Mouse (Mus musculus) MEL (cell line): ENCODE measurements around the gene Arsg. TPM values are rescaled to one million over a fixed set of nuclear protein-coding genes. Genes with fewer than 3 reads are reported as not detected.

Experiments used
- DNase-seq: peaks from one replicate; pipeline ENCODE4 v3.0.0; 2011; ENCODE audit warnings: low read depth, low spot score
- H3K27ac ChIP-seq: 2 replicates; pipeline ENCODE4 v1.5.1; 2012; ENCODE audit warnings: low read depth, mild to moderate bottlenecking, control low read depth, low read length, moderate library complexity; ENCODE audit not compliant: control insufficient read depth
- H3K27me3 ChIP-seq, 2 experiments: fragments of 150-350 bp in 1 of 2; sonication (generic) in 1 of 2; 2 replicates each; pipeline ENCODE4 v1.6.1; 2012; ENCODE audit warnings: low read length in 2 of 2, mild to moderate bottlenecking in 2 of 2, improper control_type of control experiment in 1 of 2, moderate library complexity in 1 of 2; ENCODE audit not compliant: insufficient read depth in 2 of 2, control insufficient read depth in 1 of 2
- H3K36me3 ChIP-seq, 2 experiments: 2 replicates each; pipeline ENCODE4 v1.6.1; 2012 to 2014; ENCODE audit warnings: low read length in 2 of 2, improper control_type of control experiment in 1 of 2, inconsistent platforms in 1 of 2, mild to moderate bottlenecking in 1 of 2; ENCODE audit not compliant: insufficient read depth in 2 of 2, control insufficient read depth in 1 of 2
- H3K4me1 ChIP-seq, 2 experiments: fragments of 150-350 bp in 1 of 2; sonication (generic) in 1 of 2; 2 replicates each; pipeline ENCODE4 v1.6.1; 2012; ENCODE audit warnings: low read length in 2 of 2, improper control_type of control experiment in 1 of 2, mild to moderate bottlenecking in 1 of 2; ENCODE audit not compliant: insufficient read depth in 2 of 2, control insufficient read depth in 1 of 2
- H3K4me3 ChIP-seq, 2 experiments: fragments of 150-350 bp in 1 of 2; sonication (generic) in 1 of 2; 2 replicates each; pipeline ENCODE4 v1.5.1; 2012; ENCODE audit warnings: low read depth in 2 of 2, low read length in 2 of 2, mild to moderate bottlenecking in 2 of 2, moderate library complexity in 2 of 2, control low read depth in 1 of 2, improper control_type of control experiment in 1 of 2; ENCODE audit not compliant: control insufficient read depth in 1 of 2, insufficient read depth in 1 of 2
- H3K79me2 ChIP-seq: 2 replicates; pipeline ENCODE4 v1.6.1; 2012; ENCODE audit warnings: mild to moderate bottlenecking, low read length, moderate library complexity; ENCODE audit not compliant: control insufficient read depth, poor library complexity, insufficient read depth
- H3K9ac ChIP-seq: 2 replicates; pipeline ENCODE4 v1.6.1; 2012; ENCODE audit warnings: low read depth, mild to moderate bottlenecking, control low read depth, low read length, moderate library complexity; ENCODE audit not compliant: control insufficient read depth, poor library complexity, severe bottlenecking
- H3K9me3 ChIP-seq: fragments of 150-350 bp; sonication (generic); replicated peaks from 2 replicates; pipeline ENCODE4 v1.6.1; 2012; ENCODE audit warnings: mild to moderate bottlenecking, low read length, improper control_type of control experiment, moderate library complexity; ENCODE audit not compliant: insufficient read depth
- BHLHE40 ChIP-seq: IDR thresholded peaks from 2 replicates; pipeline ENCODE4 v1.6.1; 2012; ENCODE audit warnings: low read depth, mild to moderate bottlenecking, inconsistent platforms, low read length, improper control_type of control experiment, borderline replicate concordance
- CHD1 ChIP-seq: IDR thresholded peaks from 2 replicates; pipeline ENCODE4 v1.6.1; 2012; ENCODE audit warnings: low read depth, mild to moderate bottlenecking, inconsistent platforms, low read length, improper control_type of control experiment
- CHD2 ChIP-seq: IDR thresholded peaks from 2 replicates; pipeline ENCODE4 v1.6.1; 2011; ENCODE audit warnings: low read length, improper control_type of control experiment
- CTCF ChIP-seq, 3 experiments: IDR thresholded peaks in 2 of 3; conservative IDR thresholded peaks in 1 of 3; 2 replicates each; pipeline ENCODE4 v1.5.1; 2011 to 2012; ENCODE audit warnings: low read length in 3 of 3, low read depth in 2 of 3, mild to moderate bottlenecking in 2 of 3, improper control_type of control experiment in 1 of 3, inconsistent platforms in 1 of 3, mixed read lengths in 1 of 3, moderate library complexity in 1 of 3; ENCODE audit not compliant: control insufficient read depth in 1 of 3, insufficient read depth in 1 of 3, poor library complexity in 1 of 3, severe bottlenecking in 1 of 3
- E2F4 ChIP-seq: IDR thresholded peaks from 2 replicates; pipeline ENCODE4 v1.6.1; 2011; ENCODE audit warnings: low read depth, low read length, improper control_type of control experiment, borderline replicate concordance
- ELF1 ChIP-seq: IDR thresholded peaks from 2 replicates; pipeline ENCODE4 v1.6.1; 2014; ENCODE audit warnings: low read depth, mild to moderate bottlenecking, inconsistent platforms, low read length, improper control_type of control experiment, moderate library complexity
- EP300 ChIP-seq, 2 experiments: IDR thresholded peaks; 2 replicates each; pipeline ENCODE4 v1.6.1; 2011; ENCODE audit warnings: improper control_type of control experiment in 2 of 2, low read length in 2 of 2, low read depth in 1 of 2, mild to moderate bottlenecking in 1 of 2
- ETS1 ChIP-seq: IDR thresholded peaks from 2 replicates; pipeline ENCODE4 v1.6.1; 2012; ENCODE audit warnings: low read depth, mild to moderate bottlenecking, inconsistent platforms, low read length, improper control_type of control experiment, moderate library complexity
- GATA1 ChIP-seq: IDR thresholded peaks from 2 replicates; pipeline ENCODE4 v1.6.1; 2011; ENCODE audit warnings: low read depth, low read length, improper control_type of control experiment
- HCFC1 ChIP-seq: IDR thresholded peaks from 2 replicates; pipeline ENCODE4 v1.6.1; 2012; ENCODE audit warnings: low read depth, mild to moderate bottlenecking, inconsistent platforms, low read length, improper control_type of control experiment, moderate library complexity
- JUND ChIP-seq: IDR thresholded peaks from 2 replicates; pipeline ENCODE4 v1.6.1; 2011; ENCODE audit warnings: low read depth, mild to moderate bottlenecking, improper control_type of control experiment, low read length
- KAT2A ChIP-seq: conservative IDR thresholded peaks from 2 replicates; pipeline ENCODE4 v1.6.1; 2012; ENCODE audit warnings: low read depth, low read length, improper control_type of control experiment, inconsistent platforms
- MAFK ChIP-seq: IDR thresholded peaks from 2 replicates; pipeline ENCODE4 v1.6.1; 2011; ENCODE audit warnings: low read depth, mild to moderate bottlenecking, low read length, improper control_type of control experiment, borderline replicate concordance
- MAX ChIP-seq: IDR thresholded peaks from 2 replicates; pipeline ENCODE4 v1.6.1; 2011; ENCODE audit warnings: low read length, improper control_type of control experiment
- MAZ ChIP-seq: IDR thresholded peaks from 2 replicates; pipeline ENCODE4 v1.6.1; 2012; ENCODE audit warnings: low read depth, mild to moderate bottlenecking, inconsistent platforms, low read length, improper control_type of control experiment
- MEF2A ChIP-seq: IDR thresholded peaks from 2 replicates; pipeline ENCODE4 v1.6.1; 2014; ENCODE audit warnings: low read depth, mild to moderate bottlenecking, inconsistent platforms, low read length, improper control_type of control experiment; ENCODE audit not compliant: poor library complexity, insufficient replicate concordance, severe bottlenecking; ENCODE audit errors: extremely low read depth
- MXI1 ChIP-seq: IDR thresholded peaks from 2 replicates; pipeline ENCODE4 v1.6.1; 2011; ENCODE audit warnings: mild to moderate bottlenecking, low read depth, low read length, improper control_type of control experiment
- MYB ChIP-seq: IDR thresholded peaks from 2 replicates; pipeline ENCODE4 v1.6.1; 2011; ENCODE audit warnings: mild to moderate bottlenecking, low read depth, low read length, improper control_type of control experiment
- MYC ChIP-seq: IDR thresholded peaks from 2 replicates; pipeline ENCODE4 v1.6.1; 2011; ENCODE audit warnings: low read depth, mild to moderate bottlenecking, low read length, improper control_type of control experiment, moderate library complexity
- NELFE ChIP-seq: IDR thresholded peaks from 2 replicates; pipeline ENCODE4 v1.6.1; 2011; ENCODE audit warnings: low read depth, low read length, improper control_type of control experiment
- NRF1 ChIP-seq: IDR thresholded peaks from 2 replicates; pipeline ENCODE4 v1.6.1; 2014; ENCODE audit warnings: low read depth, mild to moderate bottlenecking, inconsistent platforms, low read length, improper control_type of control experiment, moderate library complexity; ENCODE audit not compliant: poor library complexity, insufficient read depth, severe bottlenecking
- POLR2A ChIP-seq, 2 experiments: IDR thresholded peaks; 2 replicates each; pipeline ENCODE4 v1.6.1; 2011 to 2012; ENCODE audit warnings: low read length in 2 of 2, mild to moderate bottlenecking in 2 of 2, control low read depth in 1 of 2, improper control_type of control experiment in 1 of 2, low read depth in 1 of 2, moderate library complexity in 1 of 2; ENCODE audit not compliant: control insufficient read depth in 1 of 2, insufficient read depth in 1 of 2, poor library complexity in 1 of 2
- POLR2AphosphoS2 ChIP-seq: IDR thresholded peaks from 2 replicates; pipeline ENCODE4 v1.6.1; 2011; ENCODE audit warnings: low read length, improper control_type of control experiment
- POLR2AphosphoS5 ChIP-seq: IDR thresholded peaks from 2 replicates; pipeline ENCODE4 v1.6.1; 2012; ENCODE audit warnings: low read depth, borderline replicate concordance, mild to moderate bottlenecking, inconsistent platforms, low read length, moderate library complexity, mixed read lengths
- RAD21 ChIP-seq: IDR thresholded peaks from 2 replicates; pipeline ENCODE4 v1.6.1; 2011; ENCODE audit warnings: mild to moderate bottlenecking, low read depth, low read length, improper control_type of control experiment
- SIN3A ChIP-seq: IDR thresholded peaks from 2 replicates; pipeline ENCODE4 v1.6.1; 2012; ENCODE audit warnings: low read length, improper control_type of control experiment, inconsistent platforms
- SMC3 ChIP-seq: IDR thresholded peaks from 2 replicates; pipeline ENCODE4 v1.6.1; 2011; ENCODE audit warnings: low read depth, low read length, improper control_type of control experiment
- TAL1 ChIP-seq: IDR thresholded peaks from 2 replicates; pipeline ENCODE4 v1.6.1; 2012; ENCODE audit warnings: mild to moderate bottlenecking, inconsistent platforms, low read length, moderate library complexity, mixed read lengths
- TBP ChIP-seq: IDR thresholded peaks from 2 replicates; pipeline ENCODE4 v1.8.0; 2011; ENCODE audit warnings: low read depth, low read length, improper control_type of control experiment
- TCF12 ChIP-seq: IDR thresholded peaks from 2 replicates; pipeline ENCODE4 v1.6.1; 2014; ENCODE audit warnings: low read depth, mild to moderate bottlenecking, inconsistent platforms, low read length, improper control_type of control experiment, moderate library complexity
- UBTF ChIP-seq: IDR thresholded peaks from 2 replicates; pipeline ENCODE4 v1.6.1; 2012; ENCODE audit warnings: low read depth, mild to moderate bottlenecking, inconsistent platforms, low read length, improper control_type of control experiment, moderate library complexity, borderline replicate concordance; ENCODE audit not compliant: insufficient read depth
- USF1 ChIP-seq: IDR thresholded peaks from 2 replicates; pipeline ENCODE4 v1.6.1; 2014; ENCODE audit warnings: low read depth, mild to moderate bottlenecking, inconsistent platforms, low read length, improper control_type of control experiment, moderate library complexity
- USF2 ChIP-seq, 2 experiments: IDR thresholded peaks; 2 replicates each; pipeline ENCODE4 v1.6.1; 2011 to 2012; ENCODE audit warnings: improper control_type of control experiment in 2 of 2, low read length in 2 of 2, borderline replicate concordance in 1 of 2, inconsistent platforms in 1 of 2, low read depth in 1 of 2, mild to moderate bottlenecking in 1 of 2; ENCODE audit not compliant: insufficient read depth in 1 of 2
- ZC3H11A ChIP-seq: IDR thresholded peaks from 2 replicates; pipeline ENCODE4 v1.6.1; 2012; ENCODE audit warnings: low read depth, mild to moderate bottlenecking, inconsistent platforms, low read length, improper control_type of control experiment
- ZKSCAN1 ChIP-seq: IDR thresholded peaks from 2 replicates; pipeline ENCODE4 v1.6.1; 2012; ENCODE audit warnings: low read depth, mild to moderate bottlenecking, inconsistent platforms, low read length, improper control_type of control experiment, moderate library complexity
- ZMIZ1 ChIP-seq: IDR thresholded peaks from 2 replicates; pipeline ENCODE4 v1.6.1; 2012; ENCODE audit warnings: low read depth, mild to moderate bottlenecking, inconsistent platforms, low read length, improper control_type of control experiment, moderate library complexity
- ZNF384 ChIP-seq: IDR thresholded peaks from 2 replicates; pipeline ENCODE4 v1.6.1; 2012; ENCODE audit warnings: low read depth, mild to moderate bottlenecking, inconsistent platforms, low read length, improper control_type of control experiment
- polyA plus RNA-seq, 2 experiments: library from polyadenylated mRNA; stranded (reverse) in 1 of 2; unstranded in 1 of 2; fragments of >175 nt in 1 of 2; fragments of >200 nt in 1 of 2; gene quantifications; 2 replicates each; pipeline versions ENCODE4 v1.2.1 to v1.2.4; 2012; ENCODE audit warnings: low replicate concordance in 2 of 2, low read depth in 1 of 2; ENCODE audit not compliant: insufficient read length in 2 of 2, insufficient read depth in 1 of 2, missing spikeins in 1 of 2
- total RNA-seq: library from RNA; depleted of rRNA; stranded (reverse); fragments of 300-350 nt; gene quantifications from 2 replicates; pipeline ENCODE4 v1.2.3, GENCODE M21; 2012

The Arsg gene
- total and polyA plus RNA-seq, 3 experiments: 3.9 to 5.2 TPM; not detected in 1

- Histone ChIP-seq H3K36me3 (peaks cover 0 to 30% of the 10 kb centered on the region in 2 experiments; a peak in 2 of 4 replicates), H3K27ac (peak overlapping the region; percentile 48), H3K4me1 (peaks cover 24 to 39% of the 10 kb centered on the region in 2 experiments), H3K9ac (no peak overlapping the region), H3K4me3 (no peak overlapping the region), H3K79me2 (no peaks in the 10 kb centered on the region), H3K27me3 (no peaks in the 10 kb centered on the region), H3K9me3 (no peaks in the 10 kb centered on the region)
- peak; percentile 87 for DNase-seq
- TF ChIP-seq MXI1 (peak; percentile 97), MAFK (peak; percentile 42; the same call in 1 of the 2 replicates), CHD2 (no peak), POLR2AphosphoS2 (no peak), NELFE (no peak), TCF12 (peak; percentile 96), JUND (no peak), ETS1 (peak; percentile 95), MYB (peak; percentile 61; the same call in 1 of the 2 replicates), SMC3 (0 out of 2 replicates have a peak, but pooled peaks have one; percentile 17), EP300 (IDR thresholded peaks at IDR 0.05; ENCODE audit: low read depth in 1 of 2, low read length in 2 of 2) (peak; percentile 89 to 96), POLR2A (IDR thresholded peaks at IDR 0.05; ENCODE audit: control insufficient read depth in 1 of 2, insufficient read depth in 1 of 2, low read depth in 1 of 2, low read length in 2 of 2, poor library complexity in 1 of 2) (no peak), CTCF (IDR thresholded peaks at IDR 0.05 in 2 of 3, conservative IDR thresholded peaks at IDR 0.05 in 1 of 3; ENCODE audit: control insufficient read depth in 1 of 3, insufficient read depth in 1 of 3, low read depth in 2 of 3, low read length in 3 of 3, poor library complexity in 1 of 3, severe bottlenecking in 1 of 3) (no peak), E2F4 (no peak), BHLHE40 (peak; percentile 97), POLR2AphosphoS5 (no peak), GATA1 (peak; percentile 96), USF1 (peak; percentile 86), SIN3A (peak; percentile 97), ZC3H11A (no peak), MAX (peak; percentile 97), MYC (peak; percentile 97), ZMIZ1 (no peak), MEF2A (no peak), ZNF384 (0 out of 2 replicates have a peak, but pooled peaks have one; percentile 51), USF2 (IDR thresholded peaks at IDR 0.05; ENCODE audit: borderline replicate concordance in 1 of 2, insufficient read depth in 1 of 2, low read depth in 1 of 2, low read length in 2 of 2) (0 out of 4 replicates have a peak, but pooled peaks of 1 of the 2 experiments have one; percentile 19), UBTF (no peak), KAT2A (no peak), CHD1 (0 out of 2 replicates have a peak, but pooled peaks have one; percentile 42), ZKSCAN1 (no peak), ELF1 (no peak; the same call in 1 of the 2 replicates), HCFC1 (peak; percentile 25; the same call in 1 of the 2 replicates), NRF1 (no peak), TAL1 (peak; percentile 91), RAD21 (no peak), TBP (peak; percentile 60; the same call in 1 of the 2 replicates), MAZ (peak; percentile 65)
Observed at GRCm38 (mm10) chr11:109557419-109557818, 84.2 kb downstream of the Arsg start.
